Mouse (Mus musculus) cerebellum, adult 2 months (tissue): ENCODE results near the gene Hoxd13.

Experiments used
- CTCF ChIP-seq: fragments of 200-500 bp; IDR thresholded peaks from 2 replicates; pipeline ENCODE4 v1.5.1; 2011; ENCODE audit warnings: low read depth, mild to moderate bottlenecking, control low read depth, low read length, moderate library complexity, borderline replicate concordance; ENCODE audit not compliant: insufficient read depth
- POLR2A ChIP-seq: fragments of 200-500 bp; IDR thresholded peaks from 2 replicates; pipeline ENCODE4 v1.6.1; 2011; ENCODE audit warnings: low read length, control low read depth, borderline replicate concordance; ENCODE audit not compliant: insufficient read depth

- no peak for TF ChIP-seq CTCF
- TF ChIP-seq POLR2A: no peak
These were observed 19.0 kb downstream of the Hoxd13 start for GRCm38 (mm10) chr2:74686988-74687697.
